Mouse (Mus musculus) MEL (cell line): ENCODE results near the gene Gm498. TPM values are rescaled to one million over a fixed set of nuclear protein-coding genes. Genes with fewer than 3 reads are reported as not detected.

ENCODE experiments used
- DNase-seq: peaks from one replicate; pipeline ENCODE4 v3.0.0; 2011; ENCODE audit warnings: low read depth, low spot score
- H3K27ac ChIP-seq: 2 replicates; pipeline ENCODE4 v1.5.1; 2012; ENCODE audit warnings: low read depth, mild to moderate bottlenecking, control low read depth, low read length, moderate library complexity; ENCODE audit not compliant: control insufficient read depth
- H3K27me3 ChIP-seq, 2 experiments: fragments of 150-350 bp in 1 of 2; sonication (generic) in 1 of 2; 2 replicates each; pipeline ENCODE4 v1.6.1; 2012; ENCODE audit warnings: low read length in 2 of 2, mild to moderate bottlenecking in 2 of 2, improper control_type of control experiment in 1 of 2, moderate library complexity in 1 of 2; ENCODE audit not compliant: insufficient read depth in 2 of 2, control insufficient read depth in 1 of 2
- H3K36me3 ChIP-seq, 2 experiments: 2 replicates each; pipeline ENCODE4 v1.6.1; 2012 to 2014; ENCODE audit warnings: low read length in 2 of 2, improper control_type of control experiment in 1 of 2, inconsistent platforms in 1 of 2, mild to moderate bottlenecking in 1 of 2; ENCODE audit not compliant: insufficient read depth in 2 of 2, control insufficient read depth in 1 of 2
- H3K4me1 ChIP-seq, 2 experiments: fragments of 150-350 bp in 1 of 2; sonication (generic) in 1 of 2; 2 replicates each; pipeline ENCODE4 v1.6.1; 2012; ENCODE audit warnings: low read length in 2 of 2, improper control_type of control experiment in 1 of 2, mild to moderate bottlenecking in 1 of 2; ENCODE audit not compliant: insufficient read depth in 2 of 2, control insufficient read depth in 1 of 2
- H3K4me3 ChIP-seq, 2 experiments: fragments of 150-350 bp in 1 of 2; sonication (generic) in 1 of 2; 2 replicates each; pipeline ENCODE4 v1.5.1; 2012; ENCODE audit warnings: low read depth in 2 of 2, low read length in 2 of 2, mild to moderate bottlenecking in 2 of 2, moderate library complexity in 2 of 2, control low read depth in 1 of 2, improper control_type of control experiment in 1 of 2; ENCODE audit not compliant: control insufficient read depth in 1 of 2, insufficient read depth in 1 of 2
- H3K79me2 ChIP-seq: 2 replicates; pipeline ENCODE4 v1.6.1; 2012; ENCODE audit warnings: mild to moderate bottlenecking, low read length, moderate library complexity; ENCODE audit not compliant: control insufficient read depth, poor library complexity, insufficient read depth
- H3K9ac ChIP-seq: 2 replicates; pipeline ENCODE4 v1.6.1; 2012; ENCODE audit warnings: low read depth, mild to moderate bottlenecking, control low read depth, low read length, moderate library complexity; ENCODE audit not compliant: control insufficient read depth, poor library complexity, severe bottlenecking
- H3K9me3 ChIP-seq: fragments of 150-350 bp; sonication (generic); replicated peaks from 2 replicates; pipeline ENCODE4 v1.6.1; 2012; ENCODE audit warnings: mild to moderate bottlenecking, low read length, improper control_type of control experiment, moderate library complexity; ENCODE audit not compliant: insufficient read depth
- CHD1 ChIP-seq: IDR thresholded peaks from 2 replicates; pipeline ENCODE4 v1.6.1; 2012; ENCODE audit warnings: low read depth, mild to moderate bottlenecking, inconsistent platforms, low read length, improper control_type of control experiment
- CHD2 ChIP-seq: IDR thresholded peaks from 2 replicates; pipeline ENCODE4 v1.6.1; 2011; ENCODE audit warnings: low read length, improper control_type of control experiment
- ELF1 ChIP-seq: IDR thresholded peaks from 2 replicates; pipeline ENCODE4 v1.6.1; 2014; ENCODE audit warnings: low read depth, mild to moderate bottlenecking, inconsistent platforms, low read length, improper control_type of control experiment, moderate library complexity
- EP300 ChIP-seq, 2 experiments: IDR thresholded peaks; 2 replicates each; pipeline ENCODE4 v1.6.1; 2011; ENCODE audit warnings: improper control_type of control experiment in 2 of 2, low read length in 2 of 2, low read depth in 1 of 2, mild to moderate bottlenecking in 1 of 2
- ETS1 ChIP-seq: IDR thresholded peaks from 2 replicates; pipeline ENCODE4 v1.6.1; 2012; ENCODE audit warnings: low read depth, mild to moderate bottlenecking, inconsistent platforms, low read length, improper control_type of control experiment, moderate library complexity
- GABPA ChIP-seq: IDR thresholded peaks from 2 replicates; pipeline ENCODE4 v1.6.1; 2012; ENCODE audit warnings: low read depth, mild to moderate bottlenecking, inconsistent platforms, low read length, improper control_type of control experiment, moderate library complexity
- GATA1 ChIP-seq: IDR thresholded peaks from 2 replicates; pipeline ENCODE4 v1.6.1; 2011; ENCODE audit warnings: low read depth, low read length, improper control_type of control experiment
- HCFC1 ChIP-seq: IDR thresholded peaks from 2 replicates; pipeline ENCODE4 v1.6.1; 2012; ENCODE audit warnings: low read depth, mild to moderate bottlenecking, inconsistent platforms, low read length, improper control_type of control experiment, moderate library complexity
- JUND ChIP-seq: IDR thresholded peaks from 2 replicates; pipeline ENCODE4 v1.6.1; 2011; ENCODE audit warnings: low read depth, mild to moderate bottlenecking, improper control_type of control experiment, low read length
- KAT2A ChIP-seq: conservative IDR thresholded peaks from 2 replicates; pipeline ENCODE4 v1.6.1; 2012; ENCODE audit warnings: low read depth, low read length, improper control_type of control experiment, inconsistent platforms
- MAFK ChIP-seq: IDR thresholded peaks from 2 replicates; pipeline ENCODE4 v1.6.1; 2011; ENCODE audit warnings: low read depth, mild to moderate bottlenecking, low read length, improper control_type of control experiment, borderline replicate concordance
- MAX ChIP-seq: IDR thresholded peaks from 2 replicates; pipeline ENCODE4 v1.6.1; 2011; ENCODE audit warnings: low read length, improper control_type of control experiment
- MAZ ChIP-seq: IDR thresholded peaks from 2 replicates; pipeline ENCODE4 v1.6.1; 2012; ENCODE audit warnings: low read depth, mild to moderate bottlenecking, inconsistent platforms, low read length, improper control_type of control experiment
- MEF2A ChIP-seq: IDR thresholded peaks from 2 replicates; pipeline ENCODE4 v1.6.1; 2014; ENCODE audit warnings: low read depth, mild to moderate bottlenecking, inconsistent platforms, low read length, improper control_type of control experiment; ENCODE audit not compliant: poor library complexity, insufficient replicate concordance, severe bottlenecking; ENCODE audit errors: extremely low read depth
- MYB ChIP-seq: IDR thresholded peaks from 2 replicates; pipeline ENCODE4 v1.6.1; 2011; ENCODE audit warnings: mild to moderate bottlenecking, low read depth, low read length, improper control_type of control experiment
- MYC ChIP-seq: IDR thresholded peaks from 2 replicates; pipeline ENCODE4 v1.6.1; 2011; ENCODE audit warnings: low read depth, mild to moderate bottlenecking, low read length, improper control_type of control experiment, moderate library complexity
- NRF1 ChIP-seq: IDR thresholded peaks from 2 replicates; pipeline ENCODE4 v1.6.1; 2014; ENCODE audit warnings: low read depth, mild to moderate bottlenecking, inconsistent platforms, low read length, improper control_type of control experiment, moderate library complexity; ENCODE audit not compliant: poor library complexity, insufficient read depth, severe bottlenecking
- POLR2A ChIP-seq, 2 experiments: IDR thresholded peaks; 2 replicates each; pipeline ENCODE4 v1.6.1; 2011 to 2012; ENCODE audit warnings: low read length in 2 of 2, mild to moderate bottlenecking in 2 of 2, control low read depth in 1 of 2, improper control_type of control experiment in 1 of 2, low read depth in 1 of 2, moderate library complexity in 1 of 2; ENCODE audit not compliant: control insufficient read depth in 1 of 2, insufficient read depth in 1 of 2, poor library complexity in 1 of 2
- POLR2AphosphoS2 ChIP-seq: IDR thresholded peaks from 2 replicates; pipeline ENCODE4 v1.6.1; 2011; ENCODE audit warnings: low read length, improper control_type of control experiment
- RCOR1 ChIP-seq: IDR thresholded peaks from 2 replicates; pipeline ENCODE4 v1.6.1; 2012; ENCODE audit warnings: low read depth, mild to moderate bottlenecking, inconsistent platforms, low read length, improper control_type of control experiment
- SIN3A ChIP-seq: IDR thresholded peaks from 2 replicates; pipeline ENCODE4 v1.6.1; 2012; ENCODE audit warnings: low read length, improper control_type of control experiment, inconsistent platforms
- TAL1 ChIP-seq: IDR thresholded peaks from 2 replicates; pipeline ENCODE4 v1.6.1; 2012; ENCODE audit warnings: mild to moderate bottlenecking, inconsistent platforms, low read length, moderate library complexity, mixed read lengths
- TCF12 ChIP-seq: IDR thresholded peaks from 2 replicates; pipeline ENCODE4 v1.6.1; 2014; ENCODE audit warnings: low read depth, mild to moderate bottlenecking, inconsistent platforms, low read length, improper control_type of control experiment, moderate library complexity
- UBTF ChIP-seq: IDR thresholded peaks from 2 replicates; pipeline ENCODE4 v1.6.1; 2012; ENCODE audit warnings: low read depth, mild to moderate bottlenecking, inconsistent platforms, low read length, improper control_type of control experiment, moderate library complexity, borderline replicate concordance; ENCODE audit not compliant: insufficient read depth
- USF1 ChIP-seq: IDR thresholded peaks from 2 replicates; pipeline ENCODE4 v1.6.1; 2014; ENCODE audit warnings: low read depth, mild to moderate bottlenecking, inconsistent platforms, low read length, improper control_type of control experiment, moderate library complexity
- ZKSCAN1 ChIP-seq: IDR thresholded peaks from 2 replicates; pipeline ENCODE4 v1.6.1; 2012; ENCODE audit warnings: low read depth, mild to moderate bottlenecking, inconsistent platforms, low read length, improper control_type of control experiment, moderate library complexity
- ZMIZ1 ChIP-seq: IDR thresholded peaks from 2 replicates; pipeline ENCODE4 v1.6.1; 2012; ENCODE audit warnings: low read depth, mild to moderate bottlenecking, inconsistent platforms, low read length, improper control_type of control experiment, moderate library complexity
- ZNF384 ChIP-seq: IDR thresholded peaks from 2 replicates; pipeline ENCODE4 v1.6.1; 2012; ENCODE audit warnings: low read depth, mild to moderate bottlenecking, inconsistent platforms, low read length, improper control_type of control experiment
- polyA plus RNA-seq, 2 experiments: library from polyadenylated mRNA; stranded (reverse) in 1 of 2; unstranded in 1 of 2; fragments of >175 nt in 1 of 2; fragments of >200 nt in 1 of 2; gene quantifications; 2 replicates each; pipeline versions ENCODE4 v1.2.1 to v1.2.4; 2012; ENCODE audit warnings: low replicate concordance in 2 of 2, low read depth in 1 of 2; ENCODE audit not compliant: insufficient read length in 2 of 2, insufficient read depth in 1 of 2, missing spikeins in 1 of 2
- total RNA-seq: library from RNA; depleted of rRNA; stranded (reverse); fragments of 300-350 nt; gene quantifications from 2 replicates; pipeline ENCODE4 v1.2.3, GENCODE M21; 2012

Gm498 gene
- total and polyA plus RNA-seq, 3 experiments, result not detected

DNA sequence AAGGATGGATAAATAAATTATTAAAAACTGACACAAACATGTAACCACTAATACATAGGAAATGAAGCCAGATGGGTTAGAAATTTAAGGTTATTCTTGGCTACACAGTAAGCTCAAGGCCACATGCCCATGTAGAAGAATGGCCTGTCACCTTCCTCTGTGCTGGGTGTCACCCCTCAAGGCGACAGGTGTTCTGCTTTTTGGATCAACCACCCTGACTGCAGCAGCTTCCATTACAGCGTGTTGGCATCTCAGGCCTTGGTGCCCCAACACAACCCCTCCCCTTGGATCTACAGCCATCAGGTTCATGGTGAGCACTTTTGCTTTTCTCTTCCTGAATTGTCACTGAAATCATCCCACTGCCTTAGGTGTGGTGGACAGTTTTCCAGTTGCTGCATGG lies 34.0 kb upstream of the Gm498 start:
- no peak for DNase-seq
- Histone ChIP-seq H3K79me2 (peaks cover 4% of the 10 kb centered on the region; the same call in 1 of the 2 replicates), H3K9me3 (no peaks in the 10 kb centered on the region), H3K36me3 (peaks cover 0 to 3% of the 10 kb centered on the region in 2 experiments; a peak in 3 of 4 replicates), H3K9ac (no peak overlapping the region), H3K4me1 (peaks cover 0 to 6% of the 10 kb centered on the region in 2 experiments; a peak in 3 of 4 replicates), H3K27ac (no peak overlapping the region), H3K4me3 (no peak overlapping the region), H3K27me3 (no peaks in the 10 kb centered on the region)
- no peak for TF ChIP-seq RCOR1
- no peak for TF ChIP-seq ZNF384
- TF ChIP-seq ETS1, result no peak
- no peak for TF ChIP-seq MYC
- TF ChIP-seq MAZ, result no peak
- no peak for TF ChIP-seq UBTF
- TF ChIP-seq MAX, result no peak
- TF ChIP-seq GATA1, result no peak
- TF ChIP-seq MYB, result no peak
- no peak for TF ChIP-seq TAL1
- no peak for TF ChIP-seq CHD1
- no peak for TF ChIP-seq MEF2A
- no peak for TF ChIP-seq ZMIZ1
- no peak for TF ChIP-seq ZKSCAN1
- TF ChIP-seq POLR2A (IDR thresholded peaks at IDR 0.05; ENCODE audit: control insufficient read depth in 1 of 2, insufficient read depth in 1 of 2, low read depth in 1 of 2, low read length in 2 of 2, poor library complexity in 1 of 2), result no peak

DNA sequence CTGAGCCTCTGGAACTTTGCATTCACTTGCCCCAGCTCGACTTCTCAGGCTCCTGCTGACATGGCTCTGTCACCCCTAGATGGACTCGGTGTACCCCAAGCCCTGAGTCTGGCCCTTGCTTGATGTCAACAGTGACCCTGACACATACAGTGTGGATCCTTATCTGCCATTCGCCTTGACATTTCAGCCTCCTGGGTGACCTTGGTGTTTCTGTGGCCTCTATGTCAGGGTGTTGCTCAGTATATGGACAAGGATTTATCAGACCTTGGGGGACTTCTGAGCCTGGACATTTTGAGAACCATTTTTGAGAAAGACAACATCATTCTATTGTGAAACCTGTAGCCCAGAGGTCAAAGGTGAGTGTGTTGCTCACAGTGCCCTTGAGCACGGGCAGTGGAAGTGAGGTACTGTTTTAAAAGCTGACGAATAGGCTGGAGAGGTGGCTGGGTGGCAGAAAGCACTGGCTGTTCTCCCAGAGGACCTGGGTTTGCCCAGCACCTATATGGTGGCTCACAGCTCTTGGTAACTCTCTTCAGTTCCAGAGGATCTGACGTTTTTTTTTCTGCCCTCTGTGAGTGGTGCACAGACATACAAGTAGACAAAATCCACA lies 33.0 kb upstream of the Gm498 start:
- no peak for DNase-seq
- peaks cover 0 to 6% of the 10 kb centered on the region in 2 experiments; a peak in 3 of 4 replicates for H3K4me1 ChIP-seq
- H3K27ac ChIP-seq, result no peak overlapping the region
- no peak overlapping the region for H3K4me3 ChIP-seq
- H3K79me2 ChIP-seq, result peaks cover 4% of the 10 kb centered on the region; the same call in 1 of the 2 replicates
- no peak overlapping the region for H3K9ac ChIP-seq
- H3K27me3 ChIP-seq, result no peaks in the 10 kb centered on the region
- peaks cover 0 to 3% of the 10 kb centered on the region in 2 experiments; a peak in 3 of 4 replicates for H3K36me3 ChIP-seq
- no peaks in the 10 kb centered on the region for H3K9me3 ChIP-seq
- TF ChIP-seq JUND (no peak), CHD2 (no peak), MYB (no peak), ELF1 (no peak), USF1 (no peak), HCFC1 (no peak), POLR2AphosphoS2 (no peak), GABPA (no peak), KAT2A (no peak), EP300 (IDR thresholded peaks at IDR 0.05; ENCODE audit: low read depth in 1 of 2, low read length in 2 of 2) (no peak), ZNF384 (no peak), POLR2A (IDR thresholded peaks at IDR 0.05; ENCODE audit: control insufficient read depth in 1 of 2, insufficient read depth in 1 of 2, low read depth in 1 of 2, low read length in 2 of 2, poor library complexity in 1 of 2) (no peak), MAX (no peak), MAFK (no peak), SIN3A (no peak), ZMIZ1 (no peak), TCF12 (no peak), GATA1 (no peak), MAZ (no peak), NRF1 (no peak)
- TF ChIP-seq, all 39 proteins: peak for 0
